Mouse (Mus musculus) limb, embryonic 14.5 days (tissue): Measurements from ENCODE around the gene Sppl2c. TPM values are rescaled to one million over a fixed set of nuclear protein-coding genes. Genes with fewer than 3 reads are reported as not detected.

Experiments
- ATAC-seq: fragments of 200-750 bp; cut with Nextera tagmentation; 2 replicates; pipeline ENCODE4 v1.8.0; 2017; ENCODE audit warnings: low read depth, moderate number of reproducible peaks, moderate TSS enrichment; ENCODE audit not compliant: low FRiP score
- DNase-seq: peaks from one replicate; pipeline ENCODE4 v3.0.0-alpha.2; 2015; ENCODE audit warnings: low spot score
- H3K27ac ChIP-seq: fragments of 300-500 bp; sonication (generic); replicated peaks from 2 replicates; pipeline ENCODE4 v1.5.1; 2014; ENCODE audit warnings: low read depth, mild to moderate bottlenecking, low read length, moderate library complexity, mixed read lengths
- H3K27me3 ChIP-seq: fragments of 300-500 bp; sonication (generic); 2 replicates; pipeline ENCODE4 v1.6.1; 2014; ENCODE audit warnings: low read length, mixed read lengths; ENCODE audit not compliant: control insufficient read depth, insufficient read depth
- H3K36me3 ChIP-seq: fragments of 300-500 bp; sonication (generic); 2 replicates; pipeline ENCODE4 v1.6.1; 2014; ENCODE audit warnings: mild to moderate bottlenecking, low read length, moderate library complexity, mixed read lengths; ENCODE audit not compliant: control insufficient read depth, insufficient read depth
- H3K4me1 ChIP-seq: fragments of 300-500 bp; sonication (generic); 2 replicates; pipeline ENCODE4 v1.6.1; 2014; ENCODE audit warnings: antibody characterized with exemption, low read length, mixed read lengths; ENCODE audit not compliant: control insufficient read depth, insufficient read depth
- H3K4me2 ChIP-seq: fragments of 300-500 bp; sonication (generic); replicated peaks from 2 replicates; pipeline ENCODE4 v1.6.1; 2014; ENCODE audit warnings: low read depth, mild to moderate bottlenecking, low read length, moderate library complexity; ENCODE audit not compliant: severe bottlenecking
- H3K4me3 ChIP-seq: fragments of 300-500 bp; sonication (generic); replicated peaks from 2 replicates; pipeline ENCODE4 v1.5.1; 2014; ENCODE audit warnings: low read length
- H3K9ac ChIP-seq: fragments of 300-500 bp; sonication (generic); 2 replicates; pipeline ENCODE4 v1.6.1; 2014; ENCODE audit warnings: mild to moderate bottlenecking, low read depth, low read length, moderate library complexity; ENCODE audit not compliant: severe bottlenecking
- H3K9me3 ChIP-seq: fragments of 300-500 bp; sonication (generic); 2 replicates; pipeline ENCODE4 v1.6.1; 2016; ENCODE audit warnings: low read length; ENCODE audit not compliant: control insufficient read depth
- POLR2A ChIP-seq: fragments of 200-500 bp; IDR thresholded peaks from 2 replicates; pipeline ENCODE4 v1.8.0; 2012; ENCODE audit warnings: inconsistent platforms, mild to moderate bottlenecking, moderate library complexity, borderline replicate concordance; ENCODE audit not compliant: insufficient read depth, insufficient read length; ENCODE audit errors: extremely low read depth
- WGBS: fragments of 180-500 bp; shearing (Covaris S2); extraction: QIAGEN DNeasy Blood & Tissue Kit; methylation state at CpG from one replicate; pipeline ENCODE4 v1.1.7; 2014; 5-methylcytosine and 5-hydroxymethylcytosine counted together
- polyA plus RNA-seq, 2 experiments: library from polyadenylated mRNA; depleted of rRNA in 1 of 2; stranded (reverse) in 1 of 2; unstranded in 1 of 2; fragments of >200 nt; fragmentation: Nextera tagmentation in 1 of 2; extraction: Ambion mirVana in 1 of 2; gene quantifications; 2 replicates each; pipeline versions ENCODE4 v1.2.1 to v1.2.3; 2012 to 2014

The Sppl2c gene
- polyA plus RNA-seq, 2 experiments, result not detected

GRCm38 (mm10) chr11:104229391-104229790, 43.3 kb downstream of the Sppl2c start:
- 72% methylated on average over 4 of the region's 4 CpGs for WGBS

GRCm38 (mm10) chr11:104230066-104230778, 44.1 kb downstream of the Sppl2c start:
- Histone ChIP-seq H3K4me2 (peak overlapping the region; percentile 86), H3K9ac (peak overlapping the region; percentile 59; the same call in 1 of the 2 replicates), H3K4me1 (peaks cover 6% of the 10 kb centered on the region; the same call in 1 of the 2 replicates), H3K36me3 (no peaks in the 10 kb centered on the region), H3K27ac (no peak overlapping the region), H3K9me3 (no peaks in the 10 kb centered on the region), H3K4me3 (peak overlapping the region; percentile 59), H3K27me3 (peaks cover 34% of the 10 kb centered on the region)
- no peak for TF ChIP-seq POLR2A
- 11% methylated on average over 9 of the region's 9 CpGs for WGBS
- DNase-seq (no peak), ATAC-seq (no peak)

More at GRCm38 (mm10) chr11:104229391-104229790, 43.3 kb downstream of the Sppl2c start:
- H3K4me1 ChIP-seq, result peaks cover 6% of the 10 kb centered on the region; the same call in 1 of the 2 replicates
- H3K27ac ChIP-seq, result no peak overlapping the region
- no peak for ATAC-seq
- H3K9ac ChIP-seq, result no peak overlapping the region
- no peak overlapping the region for H3K4me3 ChIP-seq
- no peak for TF ChIP-seq POLR2A
- no peaks in the 10 kb centered on the region for H3K9me3 ChIP-seq
- H3K4me2 ChIP-seq, result no peak overlapping the region
- H3K27me3 ChIP-seq, result peaks cover 26% of the 10 kb centered on the region
- H3K36me3 ChIP-seq, result no peaks in the 10 kb centered on the region
- DNase-seq, result no peak

GRCm38 (mm10) chr11:104231041-104231911, 45.1 kb downstream of the Sppl2c start, which contains the start of gene Mapt:
Gene Mapt (plus strand): TSS chr11:104231390.
- DNase-seq, result peak; percentile 77
- peak within 1 kb of the TSS; percentile 59 for H3K4me3 ChIP-seq
- no peaks in the 10 kb centered on the region for H3K9me3 ChIP-seq
- no peak within 1 kb of the TSS for H3K27ac ChIP-seq
- H3K36me3 ChIP-seq, result no peaks in the 10 kb centered on the region
- H3K9ac ChIP-seq, result peak within 1 kb of the TSS; percentile 59
- under 1% methylated on average over 58 of the region's 94 CpGs for WGBS
- peak within 1 kb of the TSS; percentile 86 for H3K4me2 ChIP-seq
- no peak for TF ChIP-seq POLR2A
- H3K4me1 ChIP-seq, result peaks cover 6% of the 10 kb centered on the region; the same call in 1 of the 2 replicates
- ATAC-seq, result peak; percentile 91
- H3K27me3 ChIP-seq, result peaks cover 44% of the 10 kb centered on the region

GRCm38 (mm10) chr11:104232141-104233061, 46.3 kb downstream of the Sppl2c start:
- DNase-seq, result no peak
- Histone ChIP-seq H3K27ac (no peak overlapping the region), H3K4me3 (peak overlapping the region; percentile 59), H3K27me3 (peaks cover 47% of the 10 kb centered on the region), H3K9ac (peak overlapping the region; percentile 59; the same call in 1 of the 2 replicates), H3K9me3 (no peaks in the 10 kb centered on the region), H3K4me1 (peaks cover 6% of the 10 kb centered on the region; the same call in 1 of the 2 replicates), H3K4me2 (peak overlapping the region; percentile 86), H3K36me3 (no peaks in the 10 kb centered on the region)
- TF ChIP-seq POLR2A, result no peak
- WGBS, result 1% methylated on average over 60 of the region's 72 CpGs
- ATAC-seq, result no peak
